Mouse (Mus musculus): ENCODE data around the gene Vsig10.
"Not testable (repeated sequence)": the region's sequence is repeated elsewhere in the genome, so short reads cannot be mapped to it uniquely, and the experiment has no call there.

- not testable (repeated sequence) for TF ChIP-seq CTCF (IDR thresholded peaks at IDR 0.05; ENCODE audit: low read depth, low read length); POLR2A (IDR thresholded peaks at IDR 0.05; ENCODE audit: borderline replicate concordance, low read depth, low read length)
Observed at GRCm38 (mm10) chr5:117293776-117294175, 25.1 kb upstream of the Vsig10 start.

All from bone marrow macrophage, adult 2 months (primary cell).